7 mouse cellular contexts compared by ENCODE assay signal in the genomic region with DNA sequence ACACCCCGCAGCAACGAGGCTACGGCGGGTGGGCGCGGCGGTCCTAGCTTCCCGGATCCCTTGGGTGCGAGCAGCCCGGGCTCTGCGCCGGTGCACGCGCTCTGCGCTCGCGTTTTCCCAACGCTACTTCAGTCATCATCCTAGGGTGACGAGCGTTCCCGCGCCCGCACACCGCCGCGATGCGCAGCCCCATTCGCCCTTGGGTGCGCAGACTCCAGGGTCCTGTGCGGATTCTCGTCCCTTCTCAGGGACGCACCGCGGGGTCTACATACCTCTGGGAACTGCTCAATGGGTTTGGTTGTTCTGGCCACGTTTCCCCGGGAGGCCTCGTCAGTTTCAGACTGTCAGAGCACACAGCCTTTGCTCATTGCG. TPM values are rescaled to one million over a fixed set of nuclear protein-coding genes. Genes with fewer than 3 reads are reported as not detected.
DNase-seq lines count a peak whose midpoint lies in the region; ATAC-seq and TF ChIP-seq lines count a peak whose summit lies in the region.

No protein-coding gene starts in this region.

- peak; percentile 68 for ATAC-seq in hindbrain, embryonic 16.5 days
- peak; percentile 24 for ATAC-seq in megakaryocyte progenitor cell, adult 5-6 weeks (replicated peaks; ENCODE audit: poor library complexity)

- no peaks in the 10 kb centered on the region for H3K36me3 ChIP-seq in ES-Bruce4 (ENCODE audit: control insufficient read depth, insufficient read depth, low read length, poor library complexity, severe bottlenecking)
- H3K36me3 ChIP-seq in hindbrain, embryonic 16.5 days (ENCODE audit: control insufficient read depth, insufficient read depth, low read length) = no peaks in the 10 kb centered on the region

- H3K4me1 ChIP-seq in ES-Bruce4 (ENCODE audit: control insufficient read depth, insufficient read depth, low read length) = peaks cover 3% of the 10 kb centered on the region
- peaks cover 24% of the 10 kb centered on the region for H3K4me1 ChIP-seq in hindbrain, embryonic 16.5 days (ENCODE audit: control insufficient read depth, insufficient read depth, low read depth, low read length)

- H3K4me3 ChIP-seq in ES-Bruce4 (ENCODE audit: low read depth, low read length) = peak overlapping the region; percentile 54
- peak overlapping the region; percentile 64 for H3K4me3 ChIP-seq in hindbrain, embryonic 16.5 days (ENCODE audit: low read length)

- DNase-seq in layer of hippocampus, adult 11-12 months (ENCODE audit: low spot score) = peak; percentile 63
- no peak for DNase-seq in layer of hippocampus, postnatal 36 days
- DNase-seq in embryo, embryonic 9.5 days (ENCODE audit: extremely low spot score) = peak; percentile 22
- peak; percentile 11 for DNase-seq in testis, postnatal 14 days (ENCODE audit: low spot score)

- TF ChIP-seq EP300 in ES-Bruce4 (IDR thresholded peaks at IDR 0.05; ENCODE audit: insufficient read depth, low read depth, low read length) = no peak

- no peaks in the 10 kb centered on the region for H3K9me3 ChIP-seq in ES-Bruce4 (replicated peaks; ENCODE audit: control insufficient read depth, insufficient read depth, low read length, poor library complexity, severe bottlenecking)
- no peaks in the 10 kb centered on the region for H3K9me3 ChIP-seq in hindbrain, embryonic 16.5 days (ENCODE audit: control insufficient read depth, low read length)

- TF ChIP-seq POLR2A in ES-Bruce4 (IDR thresholded peaks at IDR 0.05; ENCODE audit: insufficient read depth, low read length) = no peak

- peak overlapping the region; percentile 12; the same call in 1 of the 2 replicates for H3K9ac ChIP-seq in ES-Bruce4 (ENCODE audit: low read depth, poor library complexity, severe bottlenecking)
- peak overlapping the region; percentile 68 for H3K9ac ChIP-seq in hindbrain, embryonic 16.5 days (ENCODE audit: low read depth, low read length)

- H3K27me3 ChIP-seq in ES-Bruce4 (ENCODE audit: control insufficient read depth, insufficient read depth, low read length, poor library complexity, severe bottlenecking) = peaks cover 11% of the 10 kb centered on the region
- H3K27me3 ChIP-seq in hindbrain, embryonic 16.5 days (replicated peaks; ENCODE audit: control insufficient read depth, insufficient read depth, low read length) = peaks cover 4% of the 10 kb centered on the region; the same call in 1 of the 2 replicates

- TF ChIP-seq CTCF in ES-Bruce4 (IDR thresholded peaks at IDR 0.05; ENCODE audit: low read depth, low read length) = no peak

- no peak overlapping the region for H3K27ac ChIP-seq in ES-Bruce4 (ENCODE audit: insufficient read depth, low read length)
- H3K27ac ChIP-seq in hindbrain, embryonic 16.5 days (ENCODE audit: low read depth, low read length) = peak overlapping the region; percentile 60

- under 1% methylated on average over 34 of the region's 38 CpGs for WGBS in hindbrain, embryonic 16.5 days

- H3K4me2 ChIP-seq in hindbrain, embryonic 16.5 days (ENCODE audit: low read length) = peak overlapping the region; percentile 95

RNA-seq across cellular contexts. Expression of a gene that starts 31.8 kb away (rescaled TPM):
- not detected for total RNA-seq in layer of hippocampus, postnatal 36 days (2021)
- polyA plus RNA-seq in ES-Bruce4 (2011; ENCODE audit: insufficient read depth, insufficient read length, low read depth, missing spikeins) = not detected in 2 replicates
- not detected in 2 replicates for polyA plus RNA-seq in hindbrain, embryonic 16.5 days (2015; fragmentation: Nextera tagmentation; extraction: Ambion mirVana)
- not detected in 2 replicates for total RNA-seq in megakaryocyte progenitor cell, adult 5-6 weeks (2015)
- not detected in 2 replicates for total RNA-seq in megakaryocyte progenitor cell, adult 5-6 weeks (2017)

Comparison
In these comparisons a context has a peak if more than half of its experiments do, and no peak if none do; other contexts are left out.
1. DNase-seq: peak in layer of hippocampus, adult 11-12 months (single experiment), embryo, embryonic 9.5 days (single experiment) and testis, postnatal 14 days (single experiment); none in layer of hippocampus, postnatal 36 days (0 of 2).